Mouse (Mus musculus): Measurements from ENCODE around the gene Gm39115. TPM values are rescaled to one million over a fixed set of nuclear protein-coding genes. Genes with fewer than 3 reads are reported as not detected.
A peak's percentile ranks its signal among the peaks of the same experiment; 100 is the strongest.

The Gm39115 gene
- polyA plus RNA-seq, 1 experiment from 2014 or later = not detected

- peaks cover 30% of the 10 kb centered on the region for H3K27me3 ChIP-seq (ENCODE audit: control insufficient read depth, insufficient read depth, low read length)
- H3K27ac ChIP-seq (ENCODE audit: low read depth, low read length) = no peak overlapping the region
Measured at GRCm38 (mm10) chr7:142092991-142093390, 42.8 kb downstream of the Gm39115 start.

GRCm38 (mm10) chr7:142091848-142092247 lies 44.0 kb downstream of the Gm39115 start:
- Histone ChIP-seq H3K4me3 (ENCODE audit: low read depth, low read length) (no peak overlapping the region; the same call in 1 of the 2 replicates), H3K27ac (ENCODE audit: low read depth, low read length) (no peak overlapping the region), H3K9ac (ENCODE audit: low read length) (peak overlapping the region; percentile 4; the same call in 1 of the 2 replicates), H3K27me3 (ENCODE audit: control insufficient read depth, insufficient read depth, low read length) (peaks cover 24% of the 10 kb centered on the region), H3K9me3 (ENCODE audit: control insufficient read depth, low read length) (no peaks in the 10 kb centered on the region), H3K4me1 (ENCODE audit: control insufficient read depth, insufficient read depth, low read length) (peaks cover 52% of the 10 kb centered on the region), H3K4me2 (ENCODE audit: low read depth) (peak overlapping the region; percentile 97), H3K36me3 (ENCODE audit: control insufficient read depth, insufficient read depth, low read length) (no peaks in the 10 kb centered on the region)
- 0% methylated on average over 4 of the region's 4 CpGs for WGBS
- ATAC-seq (ENCODE audit: insufficient read depth, low FRiP score, low TSS enrichment) (no peak), DNase-seq (ENCODE audit: low spot score) (peak; percentile 59)

More at GRCm38 (mm10) chr7:142092991-142093390, 42.8 kb downstream of the Gm39115 start:
- Histone ChIP-seq H3K9me3 (ENCODE audit: control insufficient read depth, low read length) (no peaks in the 10 kb centered on the region), H3K4me3 (ENCODE audit: low read depth, low read length) (peak overlapping the region; percentile 87; the same call in 1 of the 2 replicates), H3K36me3 (ENCODE audit: control insufficient read depth, insufficient read depth, low read length) (no peaks in the 10 kb centered on the region), H3K4me1 (ENCODE audit: control insufficient read depth, insufficient read depth, low read length) (peaks cover 52% of the 10 kb centered on the region), H3K9ac (ENCODE audit: low read length) (peak overlapping the region; percentile 35), H3K4me2 (ENCODE audit: low read depth) (peak overlapping the region; percentile 97)
- DNase-seq (ENCODE audit: low spot score) = no peak
- WGBS = 45% methylated on average over 1 of the region's 1 CpGs
- no peak for ATAC-seq (ENCODE audit: insufficient read depth, low FRiP score, low TSS enrichment)

GRCm38 (mm10) chr7:142089648-142090447 lies 46.0 kb downstream of the Gm39115 start:
- Histone ChIP-seq H3K36me3 (ENCODE audit: control insufficient read depth, insufficient read depth, low read length) (no peaks in the 10 kb centered on the region; the same call in 1 of the 2 replicates), H3K9ac (ENCODE audit: low read length) (peak overlapping the region; percentile 15; the same call in 1 of the 2 replicates)

GRCm38 (mm10) chr7:142088886-142089285 lies 46.9 kb downstream of the Gm39115 start:
- Histone ChIP-seq H3K4me2 (ENCODE audit: low read depth) (no peak overlapping the region), H3K9me3 (ENCODE audit: control insufficient read depth, low read length) (no peaks in the 10 kb centered on the region), H3K4me3 (ENCODE audit: low read depth, low read length) (no peak overlapping the region), H3K27me3 (ENCODE audit: control insufficient read depth, insufficient read depth, low read length) (peaks cover 15% of the 10 kb centered on the region; the same call in 1 of the 2 replicates), H3K9ac (ENCODE audit: low read length) (peak overlapping the region; percentile 37), H3K27ac (ENCODE audit: low read depth, low read length) (peak overlapping the region; percentile 70), H3K4me1 (ENCODE audit: control insufficient read depth, insufficient read depth, low read length) (peaks cover 45% of the 10 kb centered on the region), H3K36me3 (ENCODE audit: control insufficient read depth, insufficient read depth, low read length) (no peaks in the 10 kb centered on the region; the same call in 1 of the 2 replicates)
- DNase-seq (ENCODE audit: low spot score) = peak; percentile 88
- ATAC-seq (ENCODE audit: insufficient read depth, low FRiP score, low TSS enrichment) = peak; percentile 87
- WGBS = 2% methylated on average over 5 of the region's 5 CpGs

More at GRCm38 (mm10) chr7:142089648-142090447, 46.0 kb downstream of the Gm39115 start:
- peaks cover 49% of the 10 kb centered on the region for H3K4me1 ChIP-seq (ENCODE audit: control insufficient read depth, insufficient read depth, low read length)
- ATAC-seq (ENCODE audit: insufficient read depth, low FRiP score, low TSS enrichment) (no peak), DNase-seq (ENCODE audit: low spot score) (no peak)
- H3K27me3 ChIP-seq (ENCODE audit: control insufficient read depth, insufficient read depth, low read length) = peaks cover 16% of the 10 kb centered on the region; the same call in 1 of the 2 replicates
- WGBS = 62% methylated on average over 17 of the region's 17 CpGs
- no peak overlapping the region for H3K4me3 ChIP-seq (ENCODE audit: low read depth, low read length)
- no peak overlapping the region; the same call in 1 of the 2 replicates for H3K4me2 ChIP-seq (ENCODE audit: low read depth)
- peak overlapping the region; percentile 70 for H3K27ac ChIP-seq (ENCODE audit: low read depth, low read length)
- H3K9me3 ChIP-seq (ENCODE audit: control insufficient read depth, low read length) = no peaks in the 10 kb centered on the region

- Histone ChIP-seq H3K9me3 (ENCODE audit: control insufficient read depth, low read length) (no peaks in the 10 kb centered on the region), H3K4me1 (ENCODE audit: control insufficient read depth, insufficient read depth, low read length) (peaks cover 30% of the 10 kb centered on the region), H3K9ac (ENCODE audit: low read length) (no peak overlapping the region), H3K27ac (ENCODE audit: low read depth, low read length) (no peak overlapping the region), H3K4me2 (ENCODE audit: low read depth) (no peak overlapping the region), H3K27me3 (ENCODE audit: control insufficient read depth, insufficient read depth, low read length) (peaks cover 27% of the 10 kb centered on the region), H3K4me3 (ENCODE audit: low read depth, low read length) (no peak overlapping the region), H3K36me3 (ENCODE audit: control insufficient read depth, insufficient read depth, low read length) (peaks cover 2% of the 10 kb centered on the region)
- DNase-seq (ENCODE audit: low spot score) (no peak), ATAC-seq (ENCODE audit: insufficient read depth, low FRiP score, low TSS enrichment) (no peak)
- 82% methylated on average over 1 of the region's 1 CpGs for WGBS
Measured at GRCm38 (mm10) chr7:142087069-142087652, 48.7 kb downstream of the Gm39115 start.

GRCm38 (mm10) chr7:142086159-142086905 lies 49.5 kb downstream of the Gm39115 start:
- no peak overlapping the region for H3K4me2 ChIP-seq (ENCODE audit: low read depth)
- no peaks in the 10 kb centered on the region for H3K9me3 ChIP-seq (ENCODE audit: control insufficient read depth, low read length)
- H3K27ac ChIP-seq (ENCODE audit: low read depth, low read length) = no peak overlapping the region
- H3K9ac ChIP-seq (ENCODE audit: low read length) = no peak overlapping the region
- H3K4me1 ChIP-seq (ENCODE audit: control insufficient read depth, insufficient read depth, low read length) = peaks cover 22% of the 10 kb centered on the region
- H3K27me3 ChIP-seq (ENCODE audit: control insufficient read depth, insufficient read depth, low read length) = peaks cover 35% of the 10 kb centered on the region
- ATAC-seq (ENCODE audit: insufficient read depth, low FRiP score, low TSS enrichment) = no peak
- no peak overlapping the region for H3K4me3 ChIP-seq (ENCODE audit: low read depth, low read length)
- no peak for DNase-seq (ENCODE audit: low spot score)
- H3K36me3 ChIP-seq (ENCODE audit: control insufficient read depth, insufficient read depth, low read length) = peaks cover 2% of the 10 kb centered on the region
- WGBS = 79% methylated on average over 4 of the region's 4 CpGs

Other genes starting within 250 kb of the Gm39115 start
- gene Tollip, start 217.5 kb downstream of the Gm39115 start, polyA plus RNA-seq (2014; fragmentation: Nextera tagmentation; extraction: Ambion mirVana) = 70.1 and 74.9 TPM in 2 replicates
- gene Brsk2, start 186.3 kb downstream of the Gm39115 start, polyA plus RNA-seq (2014; fragmentation: Nextera tagmentation; extraction: Ambion mirVana) = 10.4 and 13.7 TPM in 2 replicates
- gene Mob2, start 75.0 kb downstream of the Gm39115 start, polyA plus RNA-seq (2014; fragmentation: Nextera tagmentation; extraction: Ambion mirVana) = 58.0 and 64.0 TPM in 2 replicates
- 24.3 and 27.6 TPM in 2 replicates for gene Dusp8, start 40.2 kb downstream of the Gm39115 start, polyA plus RNA-seq (2014; fragmentation: Nextera tagmentation; extraction: Ambion mirVana)
- gene Gm45618, start 15.3 kb downstream of the Gm39115 start, polyA plus RNA-seq (2014; fragmentation: Nextera tagmentation; extraction: Ambion mirVana) = not detected in 2 replicates
- gene Gm45337, start 8.6 kb upstream of the Gm39115 start, polyA plus RNA-seq (2014; fragmentation: Nextera tagmentation; extraction: Ambion mirVana) = not detected in 2 replicates
- not detected in 2 replicates for gene Gm29735, start 21.1 kb upstream of the Gm39115 start, polyA plus RNA-seq (2014; fragmentation: Nextera tagmentation; extraction: Ambion mirVana)
- not detected in 2 replicates for gene Gm4553, start 29.7 kb upstream of the Gm39115 start, polyA plus RNA-seq (2014; fragmentation: Nextera tagmentation; extraction: Ambion mirVana)
- gene Krtap5-2, start 40.0 kb upstream of the Gm39115 start, polyA plus RNA-seq (2014; fragmentation: Nextera tagmentation; extraction: Ambion mirVana) = not detected in 2 replicates
- gene Gm10153, start 54.4 kb upstream of the Gm39115 start, polyA plus RNA-seq (2014; fragmentation: Nextera tagmentation; extraction: Ambion mirVana) = not detected in 2 replicates
- not detected in 2 replicates for gene Krtap5-3, start 65.3 kb upstream of the Gm39115 start, polyA plus RNA-seq (2014; fragmentation: Nextera tagmentation; extraction: Ambion mirVana)
- not detected in 2 replicates for gene Gm7579, start 75.8 kb upstream of the Gm39115 start, polyA plus RNA-seq (2014; fragmentation: Nextera tagmentation; extraction: Ambion mirVana)
- not detected in 2 replicates for gene Krtap5-5, start 93.9 kb upstream of the Gm39115 start, polyA plus RNA-seq (2014; fragmentation: Nextera tagmentation; extraction: Ambion mirVana)
- gene Gm40460, start 105.0 kb upstream of the Gm39115 start, polyA plus RNA-seq (2014; fragmentation: Nextera tagmentation; extraction: Ambion mirVana) = not detected in 2 replicates
- gene Gm2431, start 122.3 kb upstream of the Gm39115 start, polyA plus RNA-seq (2014; fragmentation: Nextera tagmentation; extraction: Ambion mirVana) = not detected in 2 replicates
- not detected in 2 replicates for gene Gm4559, start 138.3 kb upstream of the Gm39115 start, polyA plus RNA-seq (2014; fragmentation: Nextera tagmentation; extraction: Ambion mirVana)
- gene Krtap5-1, start 161.1 kb upstream of the Gm39115 start, polyA plus RNA-seq (2014; fragmentation: Nextera tagmentation; extraction: Ambion mirVana) = not detected in 2 replicates
- gene Krtap5-4, start 167.5 kb upstream of the Gm39115 start, polyA plus RNA-seq (2014; fragmentation: Nextera tagmentation; extraction: Ambion mirVana) = not detected in 2 replicates
- gene Ifitm10, start 237.7 kb upstream of the Gm39115 start, polyA plus RNA-seq (2014; fragmentation: Nextera tagmentation; extraction: Ambion mirVana) = not detected in 2 replicates
- gene Gm49369, start 246.6 kb upstream of the Gm39115 start, polyA plus RNA-seq (2014; fragmentation: Nextera tagmentation; extraction: Ambion mirVana) = not detected in 2 replicates